Mouse (Mus musculus) 416B (cell line): ENCODE measurements at regions not wholly inside any gene's neighbourhood (a gene's known extent, or its start where the extent isn't known, plus 50 kb on each side); places are given as distances from the start of the nearest gene placed in this dataset.

Experiments used
- DNase-seq: peaks from one replicate; pipeline ENCODE4 v3.0.0; 2011; ENCODE audit warnings: low read depth

DNA sequence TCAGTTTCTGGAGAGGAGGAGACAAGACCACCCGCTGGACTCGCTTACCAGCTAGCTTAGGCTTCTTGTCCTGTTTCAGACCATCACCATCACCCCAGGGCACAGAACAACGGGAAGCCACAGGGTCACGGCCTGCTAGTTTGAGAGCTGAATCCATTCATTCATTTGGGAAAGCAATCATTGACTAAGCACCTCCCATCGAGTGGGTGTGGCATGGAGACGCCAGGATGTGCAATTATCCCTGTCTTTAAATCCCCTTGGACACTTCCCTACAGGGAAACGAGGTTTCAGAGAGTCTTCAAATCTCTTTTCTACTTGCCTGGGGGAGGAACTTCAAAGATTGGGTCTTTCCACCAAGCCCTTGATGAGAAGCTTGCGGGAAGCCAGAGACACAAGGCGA, 108.7 kb downstream of the 2410131K14Rik start:
- DNase-seq = no peak

DNA sequence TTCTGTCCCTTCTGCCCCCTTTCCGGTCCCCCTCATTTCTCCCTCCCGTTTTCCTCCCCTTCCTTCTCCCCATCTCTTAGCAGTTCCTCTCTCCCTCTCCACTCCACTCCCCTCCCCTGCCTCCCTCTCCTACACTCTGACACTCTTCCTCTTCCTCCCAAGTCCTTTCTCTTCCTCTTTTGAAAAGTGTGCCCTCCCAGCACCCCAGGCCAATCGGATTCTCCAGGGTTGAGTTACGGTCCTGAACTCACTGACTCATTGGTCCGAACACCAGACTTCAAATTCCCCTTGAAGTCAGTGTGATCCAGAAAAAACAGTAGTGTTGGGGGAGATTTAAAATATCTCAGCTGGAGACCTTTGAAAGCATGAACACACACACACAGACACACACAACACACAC, 109.1 kb downstream of the 2410131K14Rik start:
- DNase-seq = peak; percentile 38

DNA sequence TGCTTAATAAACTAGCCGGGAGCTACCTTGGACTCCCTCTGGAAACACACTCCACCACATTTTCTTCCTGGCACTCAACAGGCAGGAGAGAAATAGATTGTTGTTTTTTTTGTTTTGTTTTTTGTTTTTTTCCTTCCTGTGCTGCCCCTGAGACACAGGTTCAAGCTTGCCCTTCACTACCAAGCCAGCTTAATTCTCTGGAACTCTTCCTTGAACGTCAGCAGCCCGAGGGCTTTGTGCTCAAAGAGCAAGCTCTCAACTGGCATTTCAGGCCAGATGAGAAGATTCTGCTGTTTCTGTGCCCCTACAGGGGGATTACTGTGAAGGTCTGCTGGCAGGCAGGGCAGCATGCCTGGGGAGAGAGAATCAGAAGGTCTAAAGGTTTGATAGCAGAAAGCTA, 109.8 kb downstream of the 2410131K14Rik start:
- no peak for DNase-seq

DNA sequence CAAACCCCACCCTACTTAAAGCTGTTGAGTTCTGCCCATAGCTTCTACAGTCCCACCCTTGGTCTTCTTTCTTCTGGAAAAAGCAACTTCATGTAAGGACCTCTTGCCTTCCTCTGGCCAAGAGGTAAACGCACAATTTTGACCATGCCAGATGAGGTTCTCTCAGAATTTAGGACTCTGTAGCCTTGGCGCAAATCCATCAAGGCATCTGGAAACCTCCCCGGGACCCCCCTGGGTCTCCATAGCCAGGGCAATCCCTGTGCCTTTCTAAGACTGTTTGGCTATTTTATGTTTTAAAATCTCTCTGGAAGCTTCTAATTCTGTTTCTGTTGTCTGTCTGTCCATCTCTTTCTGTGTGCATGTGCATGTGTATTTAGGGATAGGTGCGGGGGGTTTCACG, 110.3 kb downstream of the 2410131K14Rik start:
- DNase-seq = no peak

DNA sequence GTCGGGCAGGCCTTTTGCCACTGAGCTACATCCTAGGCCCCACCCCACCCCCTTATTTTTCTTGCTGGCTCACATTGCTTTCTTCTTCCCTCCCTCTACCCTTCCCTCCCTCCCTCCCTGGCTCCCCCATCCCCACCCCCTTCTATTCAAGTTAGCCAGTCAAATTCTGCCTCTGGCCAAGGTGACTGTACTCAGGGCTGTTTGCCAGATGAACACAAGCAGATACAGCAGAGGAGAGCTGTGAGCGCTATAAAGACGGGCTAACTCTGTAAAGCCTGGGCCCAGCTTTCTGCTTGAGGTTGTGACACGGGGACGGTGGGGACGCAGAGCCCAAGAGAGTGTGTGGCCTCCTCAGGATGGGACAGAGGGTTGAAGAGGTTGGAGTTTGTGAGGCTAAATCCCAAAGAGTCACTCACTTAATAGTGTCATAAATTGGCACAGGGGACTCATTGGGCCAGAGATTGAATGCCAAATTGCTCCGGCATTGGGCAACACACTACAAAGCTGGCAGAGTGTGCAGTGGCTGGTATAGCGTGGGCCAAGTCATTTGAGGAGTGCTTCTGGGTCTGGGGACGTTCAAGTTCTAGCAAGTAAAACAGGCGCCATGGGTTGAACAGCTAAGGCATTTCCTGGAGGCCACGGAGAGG, 110.8 kb downstream of the 2410131K14Rik start:
- no peak for DNase-seq

DNA sequence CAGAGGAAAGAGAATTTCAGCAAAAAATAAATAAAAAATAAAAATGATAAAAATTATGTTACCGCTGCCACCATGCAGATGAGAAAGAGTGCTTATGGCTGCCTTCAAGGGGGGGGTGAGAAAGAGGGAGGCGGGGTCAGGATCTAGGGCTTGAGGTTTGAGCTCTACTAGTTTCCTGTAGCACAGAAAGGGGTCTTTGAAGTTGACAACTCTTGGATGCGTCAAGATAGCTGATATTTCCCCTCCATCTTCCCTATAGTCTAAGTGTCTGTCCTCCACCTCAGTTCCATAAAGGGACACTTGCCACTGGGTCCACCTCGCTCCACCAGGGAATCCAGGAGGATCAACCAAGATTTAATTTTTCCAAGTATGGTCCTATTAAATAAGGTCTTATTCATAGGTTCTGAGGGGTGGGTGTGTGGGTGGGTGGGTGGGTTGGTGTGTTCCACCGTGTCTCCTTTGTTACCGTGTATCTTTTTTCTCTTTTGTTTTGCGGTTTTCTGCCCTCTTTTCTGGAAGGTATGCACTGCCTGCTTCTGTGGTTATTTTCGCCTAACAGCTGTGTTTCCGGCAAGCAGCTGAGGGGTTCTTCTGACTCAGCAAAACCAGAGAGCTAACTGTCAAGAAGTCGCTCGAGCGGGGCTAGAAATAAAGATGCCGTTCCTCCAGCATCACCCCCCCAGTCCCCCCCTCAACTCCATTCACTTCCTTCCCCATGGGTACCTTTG, 114.8 kb downstream of the 2410131K14Rik start:
- peak; percentile 92 for DNase-seq

DNA sequence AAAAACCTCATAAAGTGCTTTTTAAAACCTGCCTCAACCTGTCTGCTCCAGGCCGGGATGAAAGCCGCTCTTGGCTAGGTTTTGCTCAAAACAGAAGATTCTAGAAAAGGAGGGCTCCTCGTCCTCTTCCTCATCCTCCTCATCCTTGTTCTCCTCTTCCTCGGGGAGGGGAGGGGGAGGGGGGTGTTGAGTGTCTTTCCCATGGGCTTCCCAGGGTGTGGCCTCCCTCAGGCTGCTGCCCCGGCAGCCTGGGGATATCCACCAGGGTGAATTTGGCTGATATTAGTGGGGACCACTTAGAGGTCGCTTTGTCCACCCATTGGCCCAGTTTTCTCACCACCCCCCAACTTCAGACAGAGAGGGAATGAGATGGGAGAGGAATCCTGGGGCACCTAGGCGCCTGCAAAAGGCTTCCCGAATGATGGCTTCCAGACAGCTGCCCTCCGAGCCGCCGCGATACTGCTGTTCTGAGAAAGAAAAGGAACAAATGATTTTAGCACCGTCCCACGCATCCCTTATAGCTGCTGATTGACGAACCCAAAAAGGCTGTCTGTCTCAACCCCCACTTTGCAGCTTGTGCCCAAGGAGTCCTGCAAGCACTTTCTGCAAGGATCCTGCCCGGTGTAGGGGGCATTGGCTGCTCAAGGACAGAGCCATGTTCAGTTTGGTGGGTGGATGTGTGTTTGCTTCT, 115.5 kb downstream of the 2410131K14Rik start:
- no peak for DNase-seq

DNA sequence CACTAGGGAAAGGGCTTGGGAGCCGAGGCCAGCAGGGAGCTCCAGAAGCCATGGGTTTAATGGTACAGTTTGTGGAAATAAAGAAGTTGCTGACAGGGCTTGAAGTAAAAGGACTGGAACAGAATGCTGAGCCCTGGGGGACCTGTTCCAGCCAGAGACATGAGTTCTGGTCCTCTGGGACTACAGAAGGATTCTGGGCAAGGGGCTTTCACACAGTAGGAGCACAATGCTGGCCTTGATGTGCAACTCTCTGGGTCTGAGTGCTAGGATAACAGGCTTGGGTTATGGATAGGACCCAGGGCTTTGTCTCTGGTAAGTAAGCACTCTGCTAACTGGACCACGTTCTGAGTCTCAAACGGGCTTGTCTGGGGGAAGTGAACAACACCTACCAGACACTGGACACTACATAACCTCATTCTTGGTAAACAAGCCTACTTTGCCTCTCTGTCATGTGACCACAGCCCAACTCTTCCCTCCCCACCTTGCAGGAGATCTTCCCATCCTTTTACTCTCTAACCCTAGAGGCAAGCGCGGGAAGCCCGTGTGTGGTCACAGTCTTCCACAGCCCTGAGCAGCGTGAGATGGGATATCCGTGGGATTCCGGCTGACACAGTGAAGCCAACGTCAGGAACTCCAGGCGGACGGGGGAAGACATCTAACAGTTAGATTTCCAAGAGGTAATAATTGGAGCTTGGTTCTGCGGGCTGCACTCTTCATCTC, 116.3 kb downstream of the 2410131K14Rik start:
- no peak for DNase-seq

DNA sequence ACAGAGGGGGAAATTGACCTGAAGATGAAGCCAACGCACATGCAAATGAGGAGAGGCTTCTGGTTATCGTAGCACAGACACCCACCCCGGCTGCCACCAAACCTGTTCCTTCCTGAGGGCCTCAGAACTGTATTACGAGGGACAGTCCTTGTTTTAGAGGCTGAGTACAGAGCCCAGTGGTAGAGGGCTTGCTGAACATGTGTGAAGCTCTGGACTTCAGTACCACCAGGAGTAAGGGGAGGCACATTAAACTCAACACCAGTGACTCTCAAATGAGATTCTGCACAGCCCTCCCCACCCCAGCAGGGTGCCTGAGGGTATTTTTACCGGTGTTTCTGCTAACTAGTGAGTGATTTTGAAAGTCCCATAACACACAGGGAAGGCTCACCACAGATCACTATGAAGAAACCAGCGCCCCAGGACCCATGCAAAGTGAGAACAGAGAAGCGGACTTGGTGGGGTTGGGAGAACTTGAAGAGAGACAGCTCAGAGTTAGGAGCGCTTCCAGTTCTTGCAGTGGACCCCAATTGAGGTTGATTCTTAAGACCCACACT, 116.9 kb downstream of the 2410131K14Rik start:
- DNase-seq = no peak

DNA sequence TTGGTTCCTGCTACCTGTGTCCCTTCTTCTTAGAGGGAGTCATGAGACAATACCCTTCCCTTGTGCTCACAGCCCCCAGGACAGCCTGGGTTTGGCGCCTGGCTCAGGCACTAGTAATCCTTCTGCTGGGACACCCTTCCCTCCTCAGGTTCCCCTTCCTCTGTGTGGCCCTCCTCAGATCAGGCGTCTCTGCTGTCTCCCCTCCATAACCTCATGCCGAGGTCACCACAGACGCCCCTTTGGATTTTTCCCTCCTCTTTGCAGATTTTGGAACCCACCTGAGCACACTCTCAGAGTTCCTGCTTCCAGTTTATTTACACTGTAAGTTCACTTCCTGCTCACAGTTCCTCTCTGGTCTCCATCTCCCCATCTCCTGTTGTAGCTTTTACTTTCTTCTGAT, 117.7 kb downstream of the 2410131K14Rik start:
- DNase-seq = no peak

DNA sequence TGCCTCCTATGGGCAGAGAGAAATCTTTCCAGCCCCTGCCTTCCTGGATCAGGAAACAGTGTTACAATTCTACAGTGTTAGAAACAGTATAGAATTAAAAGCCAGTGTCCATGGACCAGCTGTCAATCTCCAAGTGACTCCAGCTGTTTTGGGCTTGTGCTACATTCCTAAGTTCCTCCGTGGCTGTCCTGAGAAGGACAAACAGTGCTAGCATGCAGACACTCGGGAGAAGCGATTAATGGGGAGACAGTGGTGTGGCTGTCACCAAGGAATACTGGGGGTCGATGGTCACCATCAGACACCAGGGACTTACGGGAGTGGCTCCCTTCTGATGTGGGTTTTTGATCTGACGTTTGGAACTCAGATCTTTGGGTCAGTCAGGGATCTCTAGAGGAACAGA, 118.1 kb downstream of the 2410131K14Rik start:
- no peak for DNase-seq

DNA sequence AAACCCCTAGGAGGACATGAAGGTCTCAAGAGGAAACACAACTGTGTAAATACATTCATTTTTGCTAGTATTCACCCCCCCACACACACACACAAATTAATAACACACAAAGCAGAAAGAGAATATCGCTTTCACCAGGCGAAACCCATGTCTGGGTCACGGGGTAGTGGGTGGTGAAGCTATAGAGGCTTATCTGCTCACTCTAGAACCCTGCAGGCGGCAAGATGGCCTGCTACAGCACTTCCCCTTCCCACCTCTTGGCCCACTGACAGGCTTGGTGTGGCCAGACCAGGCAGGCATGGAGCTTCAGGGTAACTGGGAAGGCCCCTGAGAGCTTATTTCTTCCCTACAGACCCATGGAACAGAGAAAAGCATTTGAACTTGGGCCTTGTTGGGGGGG, 119.6 kb downstream of the 2410131K14Rik start:
- no peak for DNase-seq

DNA sequence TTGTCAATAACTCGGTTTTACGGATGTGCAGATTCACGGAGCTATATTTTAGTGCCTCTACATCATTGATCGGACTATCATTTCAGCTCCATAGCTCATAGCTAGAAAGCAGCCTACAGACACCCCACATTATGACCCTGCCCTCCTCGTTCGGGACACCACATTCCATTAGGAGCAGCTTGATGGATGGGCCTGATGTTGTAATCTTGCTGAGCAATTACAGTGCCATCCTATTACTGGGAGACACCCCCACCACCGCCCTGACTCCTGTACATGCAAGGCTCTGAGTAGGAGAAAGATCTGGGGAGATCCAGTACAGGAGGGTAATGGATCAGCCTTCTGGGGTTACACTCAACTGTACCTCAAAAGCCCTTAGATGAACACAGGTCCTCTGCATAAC, 120.2 kb downstream of the 2410131K14Rik start:
- DNase-seq = no peak

DNA sequence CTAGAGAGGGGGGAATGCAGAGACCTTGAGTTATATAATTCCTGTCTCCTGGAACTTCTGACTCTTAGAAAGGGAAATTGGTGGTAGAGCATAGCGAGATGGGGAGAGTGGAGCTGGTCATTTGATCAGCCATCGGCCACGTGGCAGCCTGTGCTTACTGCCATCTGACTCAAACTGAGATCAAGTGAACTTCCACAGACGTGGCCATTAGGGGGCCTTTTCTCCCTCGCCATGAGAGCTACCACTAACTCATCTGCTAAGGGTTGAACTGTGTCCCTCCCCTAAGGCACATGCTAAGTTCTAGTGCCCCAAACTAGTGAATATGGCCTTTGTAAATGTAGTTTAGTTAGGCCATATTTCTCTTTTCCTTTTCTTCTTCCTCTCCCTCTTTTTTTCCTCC, 120.6 kb downstream of the 2410131K14Rik start:
- DNase-seq = no peak

DNA sequence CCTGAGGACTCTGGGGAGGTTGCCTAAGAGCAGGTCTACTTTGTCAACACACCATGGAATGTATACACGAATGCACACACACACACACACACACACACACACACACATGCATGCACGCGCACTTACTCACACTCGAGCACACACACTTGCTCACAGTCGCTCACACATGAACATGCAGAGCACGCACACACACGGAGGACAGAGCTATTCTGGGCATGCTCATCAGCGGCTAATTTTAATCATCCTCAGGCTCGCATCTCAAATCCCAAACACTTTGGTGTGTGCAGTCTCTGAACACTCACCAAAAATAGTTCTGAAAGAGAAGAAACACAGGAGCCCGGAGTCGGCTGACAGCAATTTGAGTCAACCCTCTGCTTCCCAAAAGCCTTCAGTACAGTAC, 122.0 kb downstream of the 2410131K14Rik start:
- DNase-seq = no peak

DNA sequence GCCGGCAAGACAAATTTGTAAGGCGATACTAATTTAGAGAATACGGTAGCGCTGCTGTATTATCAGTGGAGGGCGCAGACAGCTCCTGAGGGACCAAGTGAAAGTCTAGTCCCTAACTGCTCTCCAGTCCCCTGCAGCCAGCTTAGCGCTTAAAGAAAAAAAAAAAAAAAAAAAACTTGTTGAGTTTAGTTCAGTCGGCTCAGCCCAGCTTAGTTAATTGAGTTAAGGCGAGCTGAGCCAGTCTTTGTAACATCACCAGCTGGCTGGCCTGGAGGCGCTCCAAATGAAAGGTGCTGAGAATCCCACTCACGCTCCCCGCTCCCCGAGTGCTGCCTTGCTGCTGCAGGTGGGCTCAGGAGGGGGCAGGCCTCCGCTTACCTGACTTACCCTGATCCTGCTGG, 128.6 kb downstream of the 2410131K14Rik start:
- DNase-seq = no peak

DNA sequence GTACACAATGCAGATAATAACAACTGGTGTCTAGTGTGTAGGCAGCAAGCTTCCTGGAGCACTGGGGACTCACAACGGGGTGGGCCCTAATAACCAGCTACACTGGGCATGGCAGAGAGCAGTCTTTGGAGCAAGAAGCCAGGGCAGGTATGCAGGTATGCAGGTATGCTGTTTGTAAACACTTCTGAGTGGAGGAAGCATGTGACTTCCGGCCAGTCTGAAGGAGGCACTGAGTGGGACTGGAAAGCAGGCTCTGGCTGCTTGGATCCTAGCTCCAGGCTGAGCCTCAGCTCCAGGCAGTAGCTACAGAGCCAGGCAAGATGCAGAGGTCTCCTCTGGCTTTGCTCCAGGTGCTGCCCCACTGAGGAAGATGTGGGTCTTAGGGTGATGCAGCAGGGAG, 129.9 kb downstream of the 2410131K14Rik start:
- no peak for DNase-seq

DNA sequence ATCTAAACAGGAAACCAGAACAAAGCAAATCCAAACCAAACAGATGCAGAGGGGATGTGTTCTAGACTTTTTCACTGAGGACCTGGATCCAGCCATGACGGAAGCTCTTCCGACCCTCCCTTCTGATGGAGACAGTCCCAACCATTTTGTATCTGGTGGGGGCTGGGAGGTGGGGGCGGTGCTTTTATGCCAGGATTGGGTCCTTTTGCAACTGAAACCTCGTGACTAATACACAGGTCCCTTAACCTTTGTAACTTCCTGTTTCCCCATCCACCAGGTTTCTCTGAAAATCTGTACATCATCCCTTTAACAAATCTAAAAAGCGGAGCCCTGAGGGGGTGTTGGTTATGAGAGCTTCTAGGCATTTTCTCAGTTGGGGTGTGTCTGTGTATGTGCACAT, 130.9 kb downstream of the 2410131K14Rik start:
- peak; percentile 44 for DNase-seq

DNA sequence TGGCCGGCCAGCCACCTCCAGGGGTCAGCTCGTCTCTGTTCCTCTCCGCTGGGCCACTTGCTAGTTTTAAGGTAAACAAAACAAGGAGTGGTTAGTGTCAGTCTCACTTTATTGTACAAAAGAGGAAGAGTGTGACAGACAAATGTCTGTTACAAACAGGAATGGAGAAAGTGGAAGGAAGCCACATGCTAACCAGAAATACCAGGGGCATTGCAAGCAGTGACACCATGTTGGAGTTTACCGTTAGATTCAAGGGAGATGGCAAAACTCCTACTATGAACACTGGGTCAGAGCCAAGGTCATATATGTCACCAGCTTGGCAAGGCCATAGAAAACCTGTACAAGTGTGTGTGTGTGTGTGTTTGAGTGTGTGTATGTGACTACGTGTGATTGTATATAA, 131.5 kb downstream of the 2410131K14Rik start:
- DNase-seq = peak; percentile 64

DNA sequence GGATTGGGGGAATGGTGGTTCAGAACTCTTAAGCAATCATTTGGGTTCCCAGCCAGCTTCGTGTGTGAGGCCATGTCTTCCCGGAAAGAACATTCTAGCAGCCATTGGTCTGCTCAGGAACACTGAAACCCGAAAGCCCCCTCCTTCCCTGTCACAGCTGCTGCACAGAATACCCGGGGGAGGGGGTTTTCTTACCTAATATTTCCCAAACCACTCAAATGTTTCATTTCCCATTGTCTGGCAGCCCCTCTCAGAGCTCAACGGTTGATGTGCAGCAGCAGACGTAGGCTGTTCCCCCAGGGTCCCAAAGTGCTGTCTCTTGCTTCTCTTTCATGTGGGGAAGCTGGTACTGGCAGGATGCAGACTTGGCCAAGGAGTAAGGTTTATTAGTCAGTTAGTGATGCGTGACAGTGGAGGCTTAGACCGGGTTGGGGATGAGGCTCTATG, 132.4 kb downstream of the 2410131K14Rik start:
- no peak for DNase-seq

DNA sequence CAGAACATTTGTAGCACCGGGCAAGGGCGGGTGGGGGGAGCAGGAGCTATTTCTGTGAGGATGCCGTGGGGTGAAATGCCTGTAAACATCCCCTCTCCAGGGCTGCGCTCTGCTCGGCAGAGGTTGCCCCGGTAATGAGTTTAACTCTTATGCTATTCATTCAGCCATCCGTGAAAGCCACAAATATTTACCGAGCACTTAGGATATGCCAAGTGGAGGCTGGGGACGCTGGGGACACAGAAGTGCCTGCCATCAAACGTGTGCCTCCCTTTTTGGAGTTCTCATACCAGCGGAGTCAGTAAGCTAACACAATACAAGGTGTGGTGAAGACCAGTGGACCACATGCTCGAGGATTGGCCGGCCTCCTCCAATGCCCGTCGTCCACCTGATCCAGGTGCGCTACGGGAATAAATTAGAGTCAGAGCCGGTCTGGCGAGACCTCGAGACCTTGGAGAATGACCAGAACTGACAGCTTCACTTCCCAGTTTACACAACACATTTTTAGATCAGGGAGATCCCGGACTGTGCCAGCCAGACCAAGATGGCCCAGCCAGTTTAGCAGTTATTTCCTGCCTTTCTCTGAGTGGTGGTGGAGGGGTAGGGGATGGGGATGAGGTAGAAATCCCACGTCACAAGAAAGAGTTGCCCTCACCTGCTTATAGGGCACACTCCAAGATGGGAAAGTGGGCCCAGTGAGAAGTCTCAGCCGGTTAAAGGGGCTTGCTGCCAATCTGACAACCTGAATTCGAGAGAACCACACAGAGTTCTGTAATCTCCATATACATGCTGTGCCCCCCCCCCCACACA, 134.4 kb downstream of the 2410131K14Rik start:
- DNase-seq = no peak
